Mouse (Mus musculus) stomach, postnatal 0 days (tissue): ENCODE data around the gene 1700014D04Rik. TPM values are rescaled to one million over a fixed set of nuclear protein-coding genes. Genes with fewer than 3 reads are reported as not detected.

Experiments
- ATAC-seq: fragments of 200-750 bp; cut with Nextera tagmentation; 2 replicates; pipeline ENCODE4 v1.8.0; 2017; ENCODE audit not compliant: low FRiP score, low TSS enrichment
- DNase-seq: peaks from one replicate; pipeline ENCODE4 v3.0.0-alpha.2; 2016; ENCODE audit warnings: low spot score
- H3K27ac ChIP-seq: fragments of 300-500 bp; sonication (generic); replicated peaks from 2 replicates; pipeline ENCODE4 v1.5.1; 2014; ENCODE audit warnings: mild to moderate bottlenecking, control low read depth
- H3K27me3 ChIP-seq: fragments of 300-500 bp; sonication (generic); 2 replicates; pipeline ENCODE4 v1.6.1; 2014; ENCODE audit warnings: low read length; ENCODE audit not compliant: control insufficient read depth, insufficient read depth
- H3K36me3 ChIP-seq: fragments of 300-500 bp; sonication (generic); 2 replicates; pipeline ENCODE4 v1.6.1; 2014; ENCODE audit warnings: low read length, mixed read lengths; ENCODE audit not compliant: control insufficient read depth, insufficient read depth
- H3K4me1 ChIP-seq: fragments of 300-500 bp; sonication (generic); replicated peaks from 2 replicates; pipeline ENCODE4 v1.6.1; 2014; ENCODE audit warnings: antibody characterized with exemption; ENCODE audit not compliant: control insufficient read depth, insufficient read depth
- H3K4me2 ChIP-seq: fragments of 300-500 bp; sonication (generic); replicated peaks from 2 replicates; pipeline ENCODE4 v1.6.1; 2014; ENCODE audit warnings: low read depth, mild to moderate bottlenecking, control low read depth, moderate library complexity
- H3K4me3 ChIP-seq: fragments of 300-500 bp; sonication (generic); 2 replicates; pipeline ENCODE4 v1.5.1; 2014; ENCODE audit warnings: low read depth, low read length, control low read depth
- H3K9ac ChIP-seq: fragments of 300-500 bp; sonication (generic); 2 replicates; pipeline ENCODE4 v1.6.1; 2014; ENCODE audit warnings: mild to moderate bottlenecking, low read length, control low read depth, mixed read lengths
- H3K9me3 ChIP-seq: fragments of 300-500 bp; sonication (generic); 2 replicates; pipeline ENCODE4 v1.6.1; 2016; ENCODE audit warnings: low read length; ENCODE audit not compliant: control insufficient read depth
- CTCF ChIP-seq: IDR thresholded peaks from 2 replicates; pipeline ENCODE4 v1.5.1; 2016; ENCODE audit warnings: antibody characterized with exemption, low read depth, mild to moderate bottlenecking, moderate library complexity
- EP300 ChIP-seq: optimal IDR thresholded peaks from 2 replicates; pipeline ENCODE3; 2016; ENCODE audit warnings: antibody characterized with exemption
- WGBS: fragments of 180-500 bp; shearing (Covaris S2); extraction: QIAGEN DNeasy Blood & Tissue Kit; methylation state at CpG from one replicate; pipeline ENCODE4 v1.1.7; 2014; 5-methylcytosine and 5-hydroxymethylcytosine counted together
- polyA plus RNA-seq: library from polyadenylated mRNA; unstranded; fragments of >200 nt; fragmentation: Nextera tagmentation; extraction: Ambion mirVana; gene quantifications from 2 replicates; pipeline ENCODE4 v1.2.1, GENCODE M21; 2015

1700014D04Rik gene
- polyA plus RNA-seq, 1 experiment from 2014 or later = not detected

DNA sequence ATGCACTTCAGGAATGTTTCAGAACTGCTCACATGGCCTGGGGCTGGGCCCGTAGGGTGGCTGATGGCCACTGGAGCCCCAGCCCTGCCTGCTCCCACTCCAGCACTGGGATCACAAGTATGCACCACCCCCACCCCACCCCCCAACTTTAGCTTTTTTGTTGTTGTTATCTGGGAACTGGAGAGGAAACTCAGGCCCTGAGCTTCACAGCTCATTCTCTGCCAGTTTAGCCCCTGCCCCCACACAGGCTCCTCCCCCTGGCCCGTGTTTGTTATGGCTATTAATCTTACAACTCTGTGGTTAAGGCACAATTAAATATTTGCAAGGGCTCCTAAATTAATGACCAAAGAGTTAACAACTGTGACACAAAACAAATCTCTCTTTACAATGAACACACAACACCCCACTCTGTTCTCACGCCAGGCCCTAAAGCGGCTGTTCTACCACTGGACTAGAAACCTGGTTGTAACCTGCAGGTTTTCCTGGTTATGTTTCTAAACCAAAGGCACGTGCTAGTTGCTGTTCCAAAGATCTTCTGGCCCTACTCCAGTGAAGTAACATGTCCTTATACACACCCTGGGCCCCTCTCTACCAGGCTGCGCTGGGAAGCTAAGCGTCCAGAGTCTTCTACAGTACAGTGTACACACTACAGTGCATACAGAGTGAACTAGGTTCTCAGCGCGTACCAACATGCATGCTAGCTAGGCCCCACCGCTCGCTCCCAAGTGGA, 20.4 kb upstream of the 1700014D04Rik start:
- H3K4me1 ChIP-seq = peaks cover 6% of the 10 kb centered on the region
- 36% methylated on average over 11 of the region's 11 CpGs for WGBS
- TF ChIP-seq EP300 = no peak
- TF ChIP-seq CTCF = no peak
- H3K36me3 ChIP-seq = peaks cover 3% of the 10 kb centered on the region; the same call in 1 of the 2 replicates
- peak; percentile 70 for DNase-seq
- H3K4me2 ChIP-seq = peak overlapping the region; percentile 38
- 0 out of 2 replicates have a peak overlapping the region, but pooled peaks have one; percentile 35 for H3K9ac ChIP-seq
- no peaks in the 10 kb centered on the region for H3K27me3 ChIP-seq
- peak overlapping the region; percentile 2; the same call in 1 of the 2 replicates for H3K4me3 ChIP-seq
- no peaks in the 10 kb centered on the region for H3K9me3 ChIP-seq
- H3K27ac ChIP-seq = peak overlapping the region; percentile 71; the same call in 1 of the 2 replicates
- peak; percentile 25; the same call in 1 of the 2 replicates for ATAC-seq

DNA sequence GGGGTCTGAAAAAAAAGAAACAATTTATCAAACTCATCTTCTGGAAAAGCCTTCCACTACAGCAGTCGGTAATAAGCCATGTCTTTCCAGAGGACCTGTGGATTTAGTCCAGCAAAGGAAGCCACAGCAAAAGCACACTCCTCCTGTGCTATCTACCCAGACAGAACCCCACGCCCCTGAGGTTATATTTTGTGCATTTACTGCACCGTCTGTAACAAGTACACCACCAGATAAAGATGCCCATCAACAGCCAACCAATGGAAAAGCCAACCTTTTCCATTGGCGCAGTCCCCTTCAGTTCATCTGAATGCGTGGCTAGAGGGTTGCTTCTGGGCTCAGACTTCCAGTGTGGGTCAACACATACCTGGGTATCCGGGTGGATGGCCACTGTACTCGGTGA, 16.2 kb upstream of the 1700014D04Rik start:
- no peak for TF ChIP-seq CTCF
- no peak for TF ChIP-seq EP300
- ATAC-seq (no peak), DNase-seq (no peak)
- peaks cover 6% of the 10 kb centered on the region for H3K4me1 ChIP-seq
- no peak overlapping the region for H3K4me3 ChIP-seq
- H3K4me2 ChIP-seq = no peak overlapping the region
- H3K36me3 ChIP-seq = peaks cover 8% of the 10 kb centered on the region; the same call in 1 of the 2 replicates
- H3K27me3 ChIP-seq = no peaks in the 10 kb centered on the region
- 85% methylated on average over 7 of the region's 7 CpGs for WGBS
- H3K9me3 ChIP-seq = no peaks in the 10 kb centered on the region
- H3K9ac ChIP-seq = no peak overlapping the region
- H3K27ac ChIP-seq = no peak overlapping the region

GRCm38 (mm10) chr13:59756906-59757305, 10.4 kb upstream of the 1700014D04Rik start:
- Histone ChIP-seq H3K9me3 (no peaks in the 10 kb centered on the region), H3K4me1 (no peaks in the 10 kb centered on the region), H3K4me3 (no peak overlapping the region), H3K27me3 (no peaks in the 10 kb centered on the region), H3K9ac (no peak overlapping the region), H3K27ac (no peak overlapping the region), H3K4me2 (no peak overlapping the region), H3K36me3 (peaks cover 18% of the 10 kb centered on the region; the same call in 1 of the 2 replicates)
- no peak for DNase-seq
- no peak for ATAC-seq
- TF ChIP-seq EP300 (no peak), CTCF (no peak)
- 91% methylated on average over 7 of the region's 7 CpGs for WGBS

- H3K36me3 ChIP-seq = peaks cover 7% of the 10 kb centered on the region; the same call in 1 of the 2 replicates
These were observed 3.8 kb upstream of the 1700014D04Rik start for GRCm38 (mm10) chr13:59750310-59750709.

DNA sequence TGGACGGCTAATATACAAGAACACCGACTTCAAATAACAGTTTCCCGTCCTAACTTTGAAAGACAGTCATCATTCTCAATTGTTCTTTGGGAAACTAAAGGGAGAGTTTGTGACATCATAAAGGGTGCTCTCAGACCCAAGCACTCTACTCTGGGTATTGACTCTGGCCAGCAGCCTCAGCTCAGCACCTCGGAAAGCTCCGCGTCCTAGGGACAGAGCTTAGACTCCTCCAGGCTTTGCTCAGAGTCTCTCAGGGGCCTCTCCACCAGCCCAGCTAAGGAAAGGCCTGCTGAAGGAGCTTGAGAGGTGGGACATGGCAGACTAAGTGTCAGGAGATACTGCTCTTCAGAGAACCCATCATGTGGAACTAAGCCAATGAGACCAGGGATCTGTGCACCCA, 388 bp downstream of the 1700014D04Rik start:
- ATAC-seq = peak; percentile 48; the same call in 1 of the 2 replicates
- Histone ChIP-seq H3K4me1 (no peaks in the 10 kb centered on the region), H3K36me3 (no peaks in the 10 kb centered on the region)

More at GRCm38 (mm10) chr13:59750310-59750709, 3.8 kb upstream of the 1700014D04Rik start:
- DNase-seq (no peak), ATAC-seq (no peak)
- WGBS = 77% methylated on average over 12 of the region's 12 CpGs
- no peak overlapping the region for H3K27ac ChIP-seq
- H3K4me1 ChIP-seq = no peaks in the 10 kb centered on the region
- no peak for TF ChIP-seq EP300
- no peak for TF ChIP-seq CTCF
- no peak overlapping the region for H3K4me3 ChIP-seq
- no peaks in the 10 kb centered on the region for H3K27me3 ChIP-seq
- no peak overlapping the region for H3K9ac ChIP-seq
- H3K4me2 ChIP-seq = no peak overlapping the region
- H3K9me3 ChIP-seq = no peaks in the 10 kb centered on the region

GRCm38 (mm10) chr13:59745462-59745861, 1.1 kb downstream of the 1700014D04Rik start:
- TF ChIP-seq CTCF = no peak
- no peak for TF ChIP-seq EP300
- H3K36me3 ChIP-seq = no peaks in the 10 kb centered on the region
- DNase-seq (no peak), ATAC-seq (no peak)
- no peak overlapping the region for H3K4me3 ChIP-seq
- H3K9ac ChIP-seq = no peak overlapping the region
- no peaks in the 10 kb centered on the region for H3K27me3 ChIP-seq
- H3K27ac ChIP-seq = no peak overlapping the region
- H3K9me3 ChIP-seq = no peaks in the 10 kb centered on the region
- 81% methylated on average over 6 of the region's 6 CpGs for WGBS
- H3K4me1 ChIP-seq = no peaks in the 10 kb centered on the region
- H3K4me2 ChIP-seq = no peak overlapping the region

More for the DNA sequence above, 388 bp downstream of the 1700014D04Rik start:
- DNase-seq = no peak
- H3K9me3 ChIP-seq = no peaks in the 10 kb centered on the region
- TF ChIP-seq CTCF (no peak), EP300 (no peak)
- no peaks in the 10 kb centered on the region for H3K27me3 ChIP-seq
- whole genome bisulfite sequencing = 67% methylated on average over 5 of the region's 6 CpGs
- H3K27ac ChIP-seq = no peak overlapping the region
- no peak overlapping the region for H3K4me2 ChIP-seq
- no peak overlapping the region for H3K9ac ChIP-seq
- H3K4me3 ChIP-seq = no peak overlapping the region
